Mouse (Mus musculus) cerebellum, adult 9-10 months (tissue): ENCODE results near the gene Hist1h2bf.
"Not testable (repeated sequence)": the region's sequence is repeated elsewhere in the genome, so short reads cannot be mapped to it uniquely, and the experiment has no call there.

Experiments
- DNase-seq: peaks from one replicate; pipeline ENCODE4 v3.0.0; 2022

Gene Hist1h2bf

DNA sequence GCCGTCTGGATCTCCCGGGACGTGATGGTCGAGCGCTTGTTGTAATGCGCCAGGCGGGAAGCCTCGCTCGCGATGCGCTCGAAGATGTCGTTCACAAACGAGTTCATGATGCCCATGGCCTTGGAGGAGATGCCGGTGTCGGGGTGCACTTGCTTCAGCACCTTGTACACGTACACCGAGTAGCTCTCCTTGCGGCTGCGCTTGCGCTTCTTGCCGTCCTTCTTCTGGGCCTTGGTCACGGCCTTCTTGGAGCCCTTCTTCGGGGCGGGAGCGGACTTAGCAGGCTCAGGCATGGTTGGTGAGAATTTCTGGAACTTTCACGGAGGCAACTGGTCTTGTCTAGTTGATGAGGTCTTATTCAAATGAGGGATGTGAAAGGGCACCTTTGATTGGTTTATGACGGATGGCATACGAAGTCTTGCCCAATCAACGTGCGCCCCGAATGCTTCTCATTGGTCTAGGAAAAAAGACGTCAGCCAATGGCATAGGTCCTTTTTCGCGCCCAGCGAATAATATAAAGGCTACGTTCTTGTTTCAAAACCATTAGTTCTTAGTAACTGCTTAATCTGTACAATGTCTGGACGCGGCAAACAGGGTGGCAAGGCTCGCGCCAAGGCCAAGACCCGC lies at the start of gene Hist1h2bf, which contains the start of gene Hist1h2ad:
Gene Hist1h2bf, minus strand, starts transcription at position 299 of the 627 bp plus-strand sequence.
Gene Hist1h2ad, plus strand, starts transcription at position 484 of the 627 bp plus-strand sequence.
- peak; percentile 89 for DNase-seq

- DNase-seq: peak; percentile 67
Observed at GRCm38 (mm10) chr13:23622861-23623450, 49.0 kb upstream of the Hist1h2bf start.

DNA sequence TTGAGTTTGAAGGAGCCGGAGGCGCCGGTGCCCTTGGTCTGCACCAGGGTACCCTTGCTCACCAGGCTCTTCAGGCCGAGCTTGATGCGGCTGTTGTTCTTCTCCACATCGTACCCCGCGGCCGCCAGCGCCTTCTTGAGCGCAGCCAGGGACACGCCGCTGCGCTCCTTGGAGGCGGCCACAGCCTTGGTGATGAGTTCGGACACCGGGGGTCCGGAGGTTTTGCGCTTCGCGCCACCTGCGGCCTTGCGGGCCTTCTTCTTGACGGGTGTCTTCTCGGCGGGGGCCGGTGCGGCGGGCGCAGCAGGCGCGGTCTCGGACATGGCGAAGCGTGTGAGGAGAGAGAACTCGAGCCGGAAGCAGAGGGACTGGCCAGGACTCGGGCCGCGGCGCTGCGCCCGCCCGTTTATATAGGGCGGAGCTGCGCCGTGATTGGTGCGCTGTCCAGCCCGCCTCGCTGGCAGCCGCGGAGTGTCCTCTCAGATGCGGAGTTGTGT lies 48.2 kb upstream of the Hist1h2bf start, which contains the start of gene Hist1h1e:
Gene Hist1h1e, minus strand, starts transcription at position 384 of the 497 bp plus-strand sequence.
- DNase-seq: peak; percentile 88

- DNase-seq: peak; percentile 79
Observed at GRCm38 (mm10) chr13:23621532-23622174, 47.7 kb upstream of the Hist1h2bf start.

DNA sequence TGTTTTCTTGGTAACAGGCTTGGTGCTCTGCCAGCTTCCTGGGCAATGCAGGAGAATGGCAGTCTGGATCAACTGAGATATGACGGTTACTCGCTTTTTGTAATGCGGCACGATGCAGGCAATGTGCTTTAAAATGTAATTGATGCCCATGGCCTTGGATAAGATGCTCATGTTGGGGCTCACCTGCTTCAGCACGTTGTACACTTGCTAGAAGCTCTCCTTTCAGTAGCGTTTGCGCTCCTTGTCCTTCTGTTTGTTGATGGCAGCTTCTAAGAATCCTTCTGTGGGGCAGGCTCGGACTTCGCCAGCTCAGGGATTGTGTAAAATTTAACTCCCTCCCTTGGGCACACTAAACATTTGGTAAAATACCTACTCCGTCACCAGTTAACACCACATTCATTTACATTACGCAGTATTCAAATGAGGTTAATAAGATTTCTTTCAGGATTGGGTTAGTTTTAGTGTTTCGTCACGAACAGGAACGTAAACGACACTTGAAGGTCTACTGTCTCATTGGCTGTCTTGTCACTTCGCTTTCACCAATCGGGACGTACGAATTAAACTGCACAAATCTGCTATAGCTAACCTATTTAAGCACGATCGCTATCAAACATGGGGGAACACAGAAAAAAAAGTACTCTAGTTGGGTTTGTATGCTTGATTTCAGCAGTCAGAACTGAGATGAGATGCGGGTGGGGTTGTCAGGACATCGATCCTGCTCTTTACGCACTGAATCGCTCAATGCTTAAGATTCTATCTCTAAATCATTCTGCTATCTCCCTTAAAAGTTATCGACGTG lies 46.9 kb upstream of the Hist1h2bf start, which contains the start of gene Hist1h2be:
Gene Hist1h2be, minus strand, starts transcription at position 392 of the 799 bp plus-strand sequence.
- peak; percentile 95 for DNase-seq

- DNase-seq: no peak
Observed at GRCm38 (mm10) chr13:23620056-23620732, 46.2 kb upstream of the Hist1h2bf start.

- no peak for DNase-seq
Observed at GRCm38 (mm10) chr13:23611638-23612037, 37.6 kb upstream of the Hist1h2bf start.

DNA sequence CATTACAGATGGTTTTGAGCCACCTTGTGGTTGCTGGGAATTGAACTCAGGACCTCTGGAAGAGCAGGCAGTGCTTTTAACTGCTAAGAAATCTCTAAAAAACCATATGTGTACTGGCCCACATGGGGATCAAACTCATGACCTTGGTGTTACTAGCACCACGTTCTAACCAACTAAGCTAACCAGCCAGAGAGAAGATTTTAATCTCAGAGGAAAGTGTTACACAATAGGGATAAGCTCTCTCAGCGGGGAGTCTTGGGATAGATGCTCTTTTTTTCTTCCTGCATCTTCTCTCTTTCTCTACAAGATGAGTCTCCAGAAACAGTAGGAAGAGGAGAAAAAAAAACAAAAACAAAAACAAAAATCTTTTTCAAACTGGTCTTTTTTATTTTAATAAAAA lies 36.4 kb upstream of the Hist1h2bf start:
- DNase-seq: no peak

GRCm38 (mm10) chr13:23609844-23610243 lies 35.8 kb upstream of the Hist1h2bf start:
- DNase-seq: no peak

DNA sequence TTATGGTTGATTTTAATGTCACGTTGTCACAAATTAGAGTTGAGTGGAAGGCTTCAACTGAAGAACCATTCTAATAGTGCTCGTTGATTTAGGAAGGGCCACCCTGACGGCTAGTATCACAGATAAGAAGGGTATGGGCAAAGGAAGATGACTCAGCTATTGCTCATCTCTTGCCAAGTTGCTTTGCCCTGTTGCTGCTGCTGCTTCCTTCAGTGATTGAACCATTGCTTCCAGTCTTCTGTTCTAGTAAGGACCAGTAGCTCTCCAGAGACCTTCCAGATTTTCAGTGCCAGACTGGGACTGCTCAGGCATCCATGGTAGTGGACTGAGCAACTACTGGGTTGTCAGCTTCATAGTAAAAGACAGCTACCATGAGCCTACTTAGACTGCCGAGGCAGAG lies 35.2 kb upstream of the Hist1h2bf start:
- DNase-seq: no peak

- no peak for DNase-seq
Observed at GRCm38 (mm10) chr13:23605052-23605451, 31.1 kb upstream of the Hist1h2bf start.

GRCm38 (mm10) chr13:23604452-23604851 lies 30.5 kb upstream of the Hist1h2bf start:
- DNase-seq: no peak

GRCm38 (mm10) chr13:23603182-23603699 lies 29.2 kb upstream of the Hist1h2bf start:
- DNase-seq: no peak

- peak; percentile 74 for DNase-seq
Observed at GRCm38 (mm10) chr13:23597957-23598356, 24.0 kb upstream of the Hist1h2bf start.

GRCm38 (mm10) chr13:23595622-23596372 lies 21.8 kb upstream of the Hist1h2bf start:
- DNase-seq: no peak

GRCm38 (mm10) chr13:23595185-23595584 lies 21.2 kb upstream of the Hist1h2bf start:
- no peak for DNase-seq

DNA sequence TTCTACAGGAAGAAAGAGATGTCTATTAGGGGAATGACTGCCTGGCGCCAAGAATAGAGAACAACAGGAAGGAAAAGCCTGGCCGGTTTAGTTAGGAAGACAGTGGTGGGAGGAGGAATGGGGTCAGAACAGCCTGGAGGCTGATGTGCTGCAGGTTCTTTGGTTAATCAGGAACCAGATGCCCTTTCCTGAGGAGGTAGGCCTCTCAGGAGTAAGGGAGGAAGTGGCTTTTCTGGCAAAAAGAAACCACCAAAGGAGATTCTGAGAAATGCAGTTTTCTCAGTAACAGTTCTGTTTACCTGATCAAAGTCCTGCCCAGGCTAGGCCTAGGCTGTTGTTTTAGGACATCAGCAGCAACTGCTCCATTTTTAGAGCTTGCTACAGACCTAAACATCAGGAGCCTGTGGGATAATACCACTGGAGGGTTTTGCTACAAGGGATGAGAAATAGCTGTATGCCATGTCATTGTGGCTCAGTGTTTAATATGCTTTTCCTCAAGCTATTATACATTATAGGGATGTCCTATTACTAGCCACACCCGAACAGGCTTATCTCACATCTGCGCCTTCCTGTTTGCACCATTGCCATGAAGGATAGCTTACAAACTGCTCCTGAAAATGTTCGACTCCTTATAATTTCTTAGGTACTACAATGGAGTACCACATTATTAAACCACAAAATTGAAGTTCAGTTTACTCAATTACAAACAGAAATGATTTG lies 19.2 kb upstream of the Hist1h2bf start:
- DNase-seq: no peak

- DNase-seq: peak; percentile 79
Observed at GRCm38 (mm10) chr13:23592614-23593013, 18.6 kb upstream of the Hist1h2bf start.

DNA sequence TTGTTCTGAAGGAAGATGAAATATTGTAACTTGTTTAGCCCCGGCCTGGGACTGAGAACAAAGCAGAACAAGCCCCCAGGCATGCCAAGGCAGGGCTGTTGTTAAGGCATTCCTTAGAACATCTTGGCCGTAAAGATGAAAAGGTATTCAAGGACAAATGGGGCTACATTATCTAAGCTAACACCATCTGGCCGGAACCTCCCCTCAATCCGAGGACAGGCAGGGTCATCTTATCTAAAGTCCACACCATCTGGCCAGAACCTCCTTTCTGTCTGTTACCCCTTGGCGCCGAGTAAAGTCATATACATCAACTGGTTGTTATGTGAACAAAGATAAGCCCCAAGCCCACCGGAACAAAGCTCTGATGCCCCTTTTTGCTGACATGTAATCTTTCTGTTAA lies 17.9 kb upstream of the Hist1h2bf start:
- not testable (repeated sequence) for DNase-seq

DNA sequence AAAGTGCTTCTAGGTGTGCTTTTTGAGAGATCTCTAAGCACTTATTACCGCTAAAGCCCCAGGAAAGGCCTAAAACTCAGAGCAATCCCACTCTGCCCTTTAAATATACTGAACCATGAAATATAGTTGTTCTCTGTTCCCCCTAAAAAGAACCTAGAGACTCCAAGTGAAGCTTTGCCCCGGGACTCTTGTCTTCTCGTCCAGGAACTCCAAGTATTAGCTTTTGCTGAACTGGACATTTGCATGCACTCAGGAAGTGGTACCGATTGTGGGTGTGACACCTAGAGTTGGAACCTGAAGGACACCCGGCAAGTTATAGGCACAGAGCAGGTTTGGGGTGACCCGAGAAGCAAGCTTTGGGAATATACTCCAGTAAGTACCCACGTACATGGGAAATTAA lies 17.2 kb upstream of the Hist1h2bf start:
- no peak for DNase-seq

- DNase-seq: no peak
Observed at GRCm38 (mm10) chr13:23586940-23587225, 12.9 kb upstream of the Hist1h2bf start.
